1 mouse cellular context compared by ENCODE assay signal in genomic region chr19:32476712-32477052, GRCm38 (mm10).
TF ChIP-seq lines count a peak whose summit lies in the region.

No protein-coding gene starts in this region.

TF ChIP-seq in MEL, 35 proteins besides CTCF, POLR2A, EP300 and RAD21 (continued from another document):
- TF ChIP-seq BHLHE40 (IDR thresholded peaks at IDR 0.05; ENCODE audit: borderline replicate concordance, low read depth, low read length) (peak; percentile 91), USF2 (IDR thresholded peaks at IDR 0.05; ENCODE audit: borderline replicate concordance in 1 of 2, insufficient read depth in 1 of 2, low read depth in 1 of 2, low read length in 2 of 2) (peak in 1 of 2 experiments; percentile 45; a peak in 1 of 4 replicates), ETS1 (IDR thresholded peaks at IDR 0.05; ENCODE audit: low read depth, low read length) (peak; percentile 53), CHD1 (IDR thresholded peaks at IDR 0.05; ENCODE audit: low read depth, low read length) (0 out of 2 replicates have a peak, but pooled peaks have one; percentile 89), NELFE (IDR thresholded peaks at IDR 0.05; ENCODE audit: low read depth, low read length) (0 out of 2 replicates have a peak, but pooled peaks have one; percentile 50), UBTF (IDR thresholded peaks at IDR 0.05; ENCODE audit: borderline replicate concordance, insufficient read depth, low read depth, low read length) (no peak), TCF12 (IDR thresholded peaks at IDR 0.05; ENCODE audit: low read depth, low read length) (peak; percentile 37), ZMIZ1 (IDR thresholded peaks at IDR 0.05; ENCODE audit: low read depth, low read length) (0 out of 2 replicates have a peak, but pooled peaks have one; percentile 47), GATA1 (IDR thresholded peaks at IDR 0.05; ENCODE audit: low read depth, low read length) (no peak), MYC (IDR thresholded peaks at IDR 0.05; ENCODE audit: low read depth, low read length) (0 out of 2 replicates have a peak, but pooled peaks have one; percentile 66), MXI1 (IDR thresholded peaks at IDR 0.05; ENCODE audit: low read depth, low read length) (peak; percentile 30; the same call in 1 of the 2 replicates), ZNF384 (IDR thresholded peaks at IDR 0.05; ENCODE audit: low read depth, low read length) (0 out of 2 replicates have a peak, but pooled peaks have one; percentile 14), RCOR1 (IDR thresholded peaks at IDR 0.05; ENCODE audit: low read depth, low read length) (no peak), MAFK (IDR thresholded peaks at IDR 0.05; ENCODE audit: borderline replicate concordance, low read depth, low read length) (0 out of 2 replicates have a peak, but pooled peaks have one; percentile 17)
TF ChIP-seq in MEL: peak in this region for 15.
